Mouse (Mus musculus): ENCODE measurements around the gene Ap3d1. TPM values are rescaled to one million over a fixed set of nuclear protein-coding genes. Genes with fewer than 3 reads are reported as not detected.
A peak's percentile ranks its signal among the peaks of the same experiment; 100 is the strongest.

Gene Ap3d1
- 100 to 1,000 TPM; 140 to 153 TPM for total RNA-seq (2021)
- long read RNA-seq, experiment 1, full-length matches to known transcripts = 31 of 74 reads
- long read RNA-seq, experiment 1, partial matches to known transcripts = 28 of 74 reads
- long read RNA-seq, experiment 1, other reads (novel, unspliced or antisense) = 15 of 74 reads
- long read RNA-seq, experiment 2, full-length matches to known transcripts = 15 of 54 reads
- long read RNA-seq, experiment 2, partial matches to known transcripts = 29 of 54 reads
- long read RNA-seq, experiment 2, other reads (novel, unspliced or antisense) = 10 of 54 reads

DNA sequence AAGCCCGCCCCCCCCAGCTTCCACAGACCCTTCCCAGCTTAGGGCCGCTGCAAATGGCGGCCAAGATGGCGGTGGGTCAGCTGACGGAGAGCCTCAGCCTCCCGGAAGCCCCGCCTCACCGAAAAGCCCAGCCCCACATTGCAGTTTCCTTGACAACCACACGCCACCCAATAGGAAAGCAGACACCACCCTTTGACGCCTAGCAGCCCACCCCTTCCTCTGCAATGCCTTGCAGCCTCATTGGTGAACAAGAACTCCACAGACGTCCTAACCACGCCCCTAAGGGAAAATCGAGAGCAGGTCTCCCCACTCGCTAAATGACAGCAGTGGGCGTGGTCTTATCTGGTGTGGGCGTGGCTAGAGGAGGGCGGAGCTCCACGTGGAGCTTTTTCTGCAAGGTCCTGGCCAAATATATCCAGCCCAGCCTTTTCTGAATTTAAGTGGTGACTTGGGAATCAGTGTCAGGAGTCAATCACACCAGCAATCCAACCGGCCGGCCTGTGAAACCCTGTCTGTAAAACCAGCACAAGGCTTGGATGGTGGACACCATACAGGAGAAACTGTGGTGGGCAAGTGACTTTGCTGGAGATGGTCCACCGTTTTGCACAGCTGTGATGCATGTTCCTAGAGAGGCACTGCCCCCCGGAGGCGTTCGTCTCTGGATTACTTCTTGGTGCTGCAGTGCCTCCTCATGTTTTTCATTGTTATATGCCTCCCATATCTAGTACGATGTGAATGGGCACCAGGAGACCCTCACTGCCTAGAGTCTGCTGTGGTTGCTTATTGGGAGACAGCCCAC lies at the start of gene Ap3d1:
Ap3d1 (minus strand) TSS at position 85 of the 799 bp plus-strand sequence.
- peak; percentile 94 to 95 for DNase-seq (ENCODE audit: low spot score in 2 of 2)

DNA sequence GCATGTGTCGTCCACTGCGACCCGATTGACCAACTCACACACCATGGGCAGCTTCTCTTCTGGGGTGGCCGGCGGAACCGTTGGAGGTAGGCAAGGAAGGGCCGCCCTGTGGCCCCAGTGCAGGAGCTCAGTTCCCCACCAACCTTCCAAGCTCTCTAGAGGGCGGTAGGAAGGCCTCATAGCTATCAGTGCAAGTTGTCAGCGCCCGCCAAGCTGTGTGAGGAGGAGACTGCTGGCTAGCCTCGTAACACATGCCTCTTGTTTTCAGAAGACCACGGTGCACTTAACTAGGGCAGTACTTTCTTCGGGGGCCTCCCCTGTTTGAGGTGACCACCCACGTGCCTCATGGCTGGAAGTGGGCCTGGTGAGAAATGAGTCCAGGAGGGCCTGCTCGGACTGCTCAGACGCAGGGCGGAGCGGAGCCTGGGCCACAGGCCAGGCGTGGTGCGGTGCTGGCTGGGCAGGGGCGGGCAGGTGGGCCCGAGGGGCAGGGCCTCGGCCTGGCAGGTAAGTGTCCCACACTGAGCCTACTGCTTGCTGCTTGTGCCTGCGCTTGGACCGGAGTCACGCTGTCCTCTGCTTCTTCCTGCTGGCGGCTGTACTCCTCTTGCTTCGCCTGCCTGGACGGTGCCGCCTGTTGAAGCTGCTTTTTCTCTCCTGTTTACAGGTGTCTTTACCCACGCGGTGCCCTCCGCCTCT lies 49.6 kb upstream of the Ap3d1 start:
- DNase-seq (ENCODE audit: low spot score in 2 of 2) = peak; percentile 31 to 53

- no peak for DNase-seq (ENCODE audit: low spot score in 2 of 2)
Measured at GRCm38 (mm10) chr10:80790761-80791404, 48.8 kb upstream of the Ap3d1 start.

GRCm38 (mm10) chr10:80787517-80787916 lies 45.5 kb upstream of the Ap3d1 start:
- DNase-seq (ENCODE audit: low spot score in 2 of 2) = no peak

- DNase-seq (ENCODE audit: low spot score in 2 of 2) = no peak
Measured at GRCm38 (mm10) chr10:80785963-80786362, 43.9 kb upstream of the Ap3d1 start.

GRCm38 (mm10) chr10:80784871-80785270 lies 42.8 kb upstream of the Ap3d1 start:
- DNase-seq (ENCODE audit: low spot score in 2 of 2) = no peak

GRCm38 (mm10) chr10:80784302-80784701 lies 42.2 kb upstream of the Ap3d1 start:
- DNase-seq (ENCODE audit: low spot score in 2 of 2) = peak in 1 of 2 experiments; percentile 27

GRCm38 (mm10) chr10:80779565-80779964 lies 37.5 kb upstream of the Ap3d1 start:
- no peak for DNase-seq (ENCODE audit: low spot score in 2 of 2)

DNA sequence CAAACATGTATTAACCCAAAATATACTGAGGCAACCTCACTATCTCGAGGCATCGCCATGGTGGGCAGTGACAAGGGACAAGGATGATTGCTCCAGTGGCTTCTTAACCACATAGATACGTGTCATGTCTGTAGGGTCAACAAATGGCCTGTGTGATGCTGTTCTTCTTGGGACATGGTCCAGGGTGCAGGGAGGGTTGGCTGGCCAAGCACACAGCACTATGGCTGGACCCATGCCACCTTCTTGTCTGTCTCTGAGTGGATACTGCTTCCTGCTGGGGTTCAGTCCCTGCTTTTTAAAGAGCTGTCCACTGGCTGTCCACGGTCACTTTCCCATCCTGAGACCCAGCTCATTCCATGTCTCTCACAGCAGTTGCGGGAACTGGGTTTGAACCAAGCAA lies 35.1 kb upstream of the Ap3d1 start:
- DNase-seq (ENCODE audit: low spot score in 2 of 2) = no peak

- no peak for DNase-seq (ENCODE audit: low spot score in 2 of 2)
Measured at GRCm38 (mm10) chr10:80776358-80776869, 34.4 kb upstream of the Ap3d1 start.

DNA sequence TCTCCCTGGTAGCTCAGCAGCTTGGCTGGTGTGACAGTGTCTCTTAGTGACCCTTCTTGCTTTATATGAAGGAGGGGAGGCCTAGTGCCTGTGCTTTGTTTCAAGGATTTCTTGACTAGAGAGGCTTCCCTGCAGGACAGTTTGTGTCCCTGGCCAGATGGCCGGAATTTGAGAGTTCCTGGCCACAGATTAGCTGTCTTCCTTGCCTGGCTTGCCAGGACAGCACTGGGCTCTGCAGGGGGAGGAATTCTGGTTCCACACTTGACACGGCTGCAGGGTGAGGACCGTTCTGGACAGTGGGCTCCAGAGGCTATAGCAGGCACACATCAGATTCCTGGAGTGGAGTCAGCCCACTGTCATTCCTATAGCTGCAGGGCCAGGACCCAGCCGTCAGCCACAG lies 33.7 kb upstream of the Ap3d1 start:
- no peak for DNase-seq (ENCODE audit: low spot score in 2 of 2)

GRCm38 (mm10) chr10:80774981-80775380 lies 32.9 kb upstream of the Ap3d1 start:
- no peak for DNase-seq (ENCODE audit: low spot score in 2 of 2)

GRCm38 (mm10) chr10:80774549-80774948 lies 32.5 kb upstream of the Ap3d1 start:
- DNase-seq (ENCODE audit: low spot score in 2 of 2) = peak; percentile 88 to 91

DNA sequence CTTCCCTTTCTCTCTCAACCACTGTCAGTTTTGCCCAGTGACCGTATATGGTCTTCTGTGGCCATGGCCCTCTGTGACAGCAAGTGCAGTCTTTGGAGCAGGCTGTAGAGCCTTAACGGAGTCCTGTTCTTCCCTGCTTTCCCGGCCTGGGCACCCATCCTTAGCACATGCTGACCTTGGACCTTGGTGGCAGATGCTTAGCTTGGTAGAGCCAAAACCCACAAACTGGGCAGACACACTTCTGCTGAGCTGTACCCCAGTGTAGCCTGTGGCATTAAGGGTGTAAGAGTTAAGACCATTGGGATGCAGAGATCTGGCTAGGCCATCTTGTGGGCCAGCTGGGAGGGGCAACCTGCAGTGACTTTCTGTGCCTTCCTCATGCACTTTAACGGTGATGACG lies 31.8 kb upstream of the Ap3d1 start:
- no peak for DNase-seq (ENCODE audit: low spot score in 2 of 2)

GRCm38 (mm10) chr10:80768365-80768764 lies 26.3 kb upstream of the Ap3d1 start:
- DNase-seq (ENCODE audit: low spot score in 2 of 2) = no peak

- no peak for DNase-seq (ENCODE audit: low spot score in 2 of 2)
Measured at GRCm38 (mm10) chr10:80766161-80766815, 24.2 kb upstream of the Ap3d1 start.

- no peak for DNase-seq (ENCODE audit: low spot score in 2 of 2)
Measured at GRCm38 (mm10) chr10:80765746-80766145, 23.7 kb upstream of the Ap3d1 start.

DNA sequence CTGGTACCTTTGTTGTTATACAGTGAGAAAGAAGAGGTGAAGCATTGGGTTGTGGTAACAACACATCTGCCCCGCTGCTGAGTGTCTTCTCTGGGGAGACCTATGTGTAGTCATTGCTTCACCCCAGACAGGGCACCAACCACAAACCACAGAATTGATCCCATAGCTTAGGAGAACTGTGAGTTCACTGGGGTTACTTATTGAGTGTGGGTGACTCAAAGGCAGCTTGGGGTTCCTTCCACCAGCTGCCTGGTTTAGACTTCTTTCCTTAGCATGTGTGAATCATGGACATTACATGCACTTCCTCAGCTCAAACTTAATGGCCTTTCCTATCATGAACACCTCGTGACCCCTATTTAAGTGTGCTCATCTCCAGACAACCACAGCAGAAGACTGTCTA lies 21.4 kb upstream of the Ap3d1 start:
- DNase-seq (ENCODE audit: low spot score in 2 of 2) = no peak

DNA sequence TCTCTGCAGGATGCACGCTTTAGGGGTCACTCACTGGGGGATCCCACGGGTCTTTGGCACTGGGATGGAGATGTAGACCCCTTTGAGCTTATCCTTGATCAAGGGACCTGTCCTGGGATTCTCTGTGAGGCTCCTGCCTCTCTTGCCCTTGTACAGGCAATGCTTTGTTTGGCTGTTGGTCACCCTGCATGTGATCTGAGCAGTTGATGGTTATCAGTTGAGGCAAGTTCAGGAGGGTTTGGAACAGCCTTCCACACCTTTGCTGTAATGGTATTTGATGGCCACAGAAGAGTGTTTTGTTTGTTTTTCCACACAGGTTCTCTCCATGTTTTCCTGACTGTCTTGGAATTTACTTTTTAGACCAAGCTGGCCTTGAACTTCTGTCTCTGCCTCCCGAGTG lies 19.8 kb upstream of the Ap3d1 start:
- no peak for DNase-seq (ENCODE audit: low spot score in 2 of 2)

DNA sequence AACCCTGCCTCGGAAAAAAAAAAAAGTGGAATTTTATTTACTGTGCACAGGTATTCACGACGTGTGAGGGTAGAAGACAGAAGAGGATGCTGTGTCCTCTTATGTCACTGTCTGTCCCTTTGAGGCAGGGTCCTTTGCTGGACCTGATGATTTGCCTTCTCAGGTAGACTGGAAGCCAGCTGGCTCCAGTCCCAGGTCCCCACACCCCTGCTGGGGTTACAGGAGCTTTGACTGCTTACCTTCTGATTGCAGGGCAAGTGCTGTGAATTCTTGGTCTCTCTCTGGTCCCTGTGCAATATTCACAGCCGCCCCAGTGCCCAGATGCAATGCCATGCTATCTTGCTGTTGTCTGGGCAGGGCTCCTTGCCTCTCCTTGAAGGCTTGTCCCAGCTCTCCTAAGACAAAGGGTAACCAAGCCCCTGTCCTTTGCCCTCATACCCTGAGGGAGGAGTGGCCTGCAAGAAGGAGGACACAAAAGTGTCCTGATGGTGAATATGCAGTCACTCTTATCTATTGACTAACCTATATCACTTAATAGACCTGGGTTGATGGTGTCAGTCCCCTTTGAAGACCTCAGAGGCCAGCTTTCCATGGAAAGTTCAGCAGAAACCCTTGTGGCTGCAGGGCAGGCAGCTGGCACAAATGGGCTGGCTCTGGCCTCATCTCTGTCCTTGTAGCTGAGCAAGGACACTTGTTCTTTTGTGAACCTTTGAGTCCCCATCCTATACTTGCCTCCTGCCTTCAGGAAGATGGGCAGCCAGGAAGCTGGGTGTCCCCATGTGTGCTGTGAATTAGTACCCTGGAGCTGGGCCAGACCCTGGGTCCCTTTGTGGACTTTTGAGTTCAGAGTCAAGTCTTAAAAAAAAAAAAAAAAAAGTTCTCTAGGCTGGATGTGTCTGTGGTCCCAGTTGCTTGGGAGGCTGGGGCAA lies 18.8 kb upstream of the Ap3d1 start:
- no peak for DNase-seq (ENCODE audit: low spot score in 2 of 2)
